ENCODE assay signal across 12 mouse cellular contexts in the genomic region with DNA sequence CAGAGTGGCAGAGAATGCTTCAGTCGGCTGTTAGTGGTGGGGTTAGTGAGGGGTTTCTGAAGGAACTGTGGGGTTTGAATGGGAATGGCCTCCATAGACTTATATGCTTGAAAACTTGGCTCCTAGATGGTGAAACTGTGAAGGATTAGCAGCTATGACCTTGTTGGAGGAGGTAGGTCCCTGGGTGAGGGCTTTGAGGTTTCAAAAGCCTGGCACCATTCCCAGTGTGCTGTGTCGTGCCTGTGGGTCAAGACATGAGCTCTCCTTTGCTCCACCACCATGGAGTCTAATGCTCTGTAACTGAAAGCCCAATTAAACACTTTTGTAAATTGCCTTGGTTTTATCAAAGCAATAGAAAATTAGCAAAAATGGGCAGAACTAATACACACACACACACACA.
DNase-seq lines count a peak whose midpoint lies in the region.
"Had no signal": no experiment of that assay in that cellular context is flagged by ENCODE, and none has a peak within 500 bp of the region (broad histone marks: within the 10 kb centered on the region; RNA-seq: fewer than 3 reads in every experiment).

No protein-coding gene starts in this region.

- DNase-seq in adrenal gland, adult (ENCODE audit: inconsistent age in 2 of 2, low spot score in 1 of 2), result peak; percentile 19 to 64
- no peak for DNase-seq in adrenal gland, adult 18-20 months (ENCODE audit: low spot score in 2 of 2)
- peak; percentile 32 for DNase-seq in adrenal gland, adult 8-10 months
- peak; percentile 24 for DNase-seq in adrenal gland, postnatal 25 days
- DNase-seq in gastrocnemius, adult 18-20 months (ENCODE audit: low spot score), result no peak
- DNase-seq in urinary bladder, adult 18-20 months (ENCODE audit: low spot score in 2 of 2), result no peak
- DNase-seq: cerebellum, adult 18-20 months; cerebellum, adult 9-10 months; cerebellum, postnatal 14 days; gastrocnemius, adult 2 months; gastrocnemius, postnatal 14 days; heart, adult 11 months had no signal

Comparison
In these comparisons a context has a peak if more than half of its experiments do, and no peak if none do; other contexts are left out.
1. DNase-seq: peak in adrenal gland, adult (2 of 2), adrenal gland, adult 8-10 months (single experiment) and adrenal gland, postnatal 25 days (single experiment); none in adrenal gland, adult 18-20 months (0 of 2), gastrocnemius, adult 18-20 months (single experiment) and urinary bladder, adult 18-20 months (0 of 2).